ENCODE assay signal across 9 mouse cellular contexts in the genomic region with DNA sequence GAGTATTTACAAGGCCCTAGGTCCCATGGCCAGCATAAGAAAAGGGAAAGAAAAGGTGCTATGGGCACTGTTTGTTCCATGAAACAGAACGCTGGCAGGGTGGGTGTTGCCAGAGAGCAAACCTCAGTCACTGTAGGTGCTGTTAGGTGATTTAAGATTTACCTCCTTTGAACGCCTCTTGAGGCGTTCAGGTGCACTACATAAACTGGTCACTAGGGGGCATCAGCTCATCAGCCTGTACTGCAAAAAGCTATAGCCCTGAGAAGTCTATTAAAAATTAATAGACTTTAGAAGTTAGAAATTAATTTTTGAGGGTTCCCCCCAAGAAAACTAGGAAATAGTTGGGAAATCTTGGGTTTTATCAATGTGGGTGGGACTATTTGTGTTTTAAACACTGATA. TPM values are rescaled to one million over a fixed set of nuclear protein-coding genes. Genes with fewer than 3 reads are reported as not detected.
DNase-seq lines count a peak whose midpoint lies in the region; ATAC-seq and TF ChIP-seq lines count a peak whose summit lies in the region.
"Had no signal": no experiment of that assay in that cellular context is flagged by ENCODE, and none has a peak within 500 bp of the region (broad histone marks: within the 10 kb centered on the region; RNA-seq: fewer than 3 reads in every experiment).

No protein-coding gene starts in this region.

- no peak for TF ChIP-seq POLR2A in heart, adult 2 months (IDR thresholded peaks at IDR 0.05; ENCODE audit: insufficient read depth, low read depth, low read length)

- H3K27me3 ChIP-seq in heart, adult 2 months (ENCODE audit: control insufficient read depth, insufficient read depth, low read length), result no peaks in the 10 kb centered on the region
- H3K27me3 ChIP-seq in embryonic facial prominence, embryonic 11.5 days (ENCODE audit: control insufficient read depth, insufficient read depth, low read length), result no peaks in the 10 kb centered on the region
- H3K27me3 ChIP-seq in neural tube, embryonic 11.5 days (ENCODE audit: control insufficient read depth, insufficient read depth, low read length), result no peaks in the 10 kb centered on the region
- H3K27me3 ChIP-seq: megakaryocyte, embryonic 14.5 days had no signal

- H3K27ac ChIP-seq in heart, adult 2 months, result no peak overlapping the region
- no peak overlapping the region for H3K27ac ChIP-seq in embryonic facial prominence, embryonic 11.5 days (replicated peaks; ENCODE audit: low read depth, low read length)
- H3K27ac ChIP-seq in neural tube, embryonic 11.5 days (ENCODE audit: low read depth, low read length), result no peak overlapping the region

- H3K9ac ChIP-seq in heart, adult 2 months (ENCODE audit: low read depth, low read length), result no peak overlapping the region
- no peak overlapping the region for H3K9ac ChIP-seq in embryonic facial prominence, embryonic 11.5 days (replicated peaks; ENCODE audit: low read length)
- no peak overlapping the region for H3K9ac ChIP-seq in neural tube, embryonic 11.5 days (ENCODE audit: low read length)

- no peak overlapping the region for H3K4me2 ChIP-seq in embryonic facial prominence, embryonic 11.5 days (ENCODE audit: low read depth, low read length)
- H3K4me2 ChIP-seq in neural tube, embryonic 11.5 days (ENCODE audit: low read depth), result no peak overlapping the region

- no peak overlapping the region for H3K4me3 ChIP-seq in heart, adult 2 months
- H3K4me3 ChIP-seq in embryonic facial prominence, embryonic 11.5 days (ENCODE audit: low read depth, low read length), result no peak overlapping the region
- H3K4me3 ChIP-seq in neural tube, embryonic 11.5 days (ENCODE audit: low read depth, low read length), result no peak overlapping the region
- H3K4me3 ChIP-seq: megakaryocyte, embryonic 14.5 days had no signal

- no peak for TF ChIP-seq EP300 in heart, adult 2 months (IDR thresholded peaks at IDR 0.05; ENCODE audit: insufficient read depth, low read depth, low read length)

- 0% methylated on average over 3 of the region's 3 CpGs for WGBS in heart, adult 2 months
- 1% methylated on average over 3 of the region's 3 CpGs for WGBS in embryonic facial prominence, embryonic 11.5 days
- 2% methylated on average over 3 of the region's 3 CpGs for WGBS in neural tube, embryonic 11.5 days

- no peak for ATAC-seq in embryonic facial prominence, embryonic 11.5 days (replicated peaks; ENCODE audit: insufficient number of reproducible peaks, low FRiP score, low TSS enrichment, low read depth)
- no peak for ATAC-seq in neural tube, embryonic 11.5 days (ENCODE audit: insufficient read depth, low FRiP score, low TSS enrichment)

- intact Hi-C loops in heart, adult 2 months (cut with DNase I), result loop anchor here (1.0 to 10.0 kb wide), 3 partner anchors 312 to 454 kb away; no protein-coding TSS in a partner anchor
- intact Hi-C loops in heart, postnatal 25 days (cut with DNase I), result loop anchor here (1.0 kb wide), 2 partner anchors 422 to 454 kb away; no protein-coding TSS in a partner anchor
- intact Hi-C loops in left cerebral cortex, postnatal 25 days (cut with DNase I), result loop anchor here (1.0 to 5.0 kb wide), 3 partner anchors 206 to 454 kb away; partner anchors contain the start of gene Bbs10

- H3K4me1 ChIP-seq in heart, adult 2 months (ENCODE audit: control insufficient read depth, insufficient read depth, low read length), result no peaks in the 10 kb centered on the region
- no peaks in the 10 kb centered on the region for H3K4me1 ChIP-seq in embryonic facial prominence, embryonic 11.5 days (ENCODE audit: control insufficient read depth, insufficient read depth, low read length)
- no peaks in the 10 kb centered on the region for H3K4me1 ChIP-seq in neural tube, embryonic 11.5 days (ENCODE audit: control insufficient read depth, insufficient read depth, low read length)

- DNase-seq in heart, adult 2 months, result peak; percentile 65 to 83
- DNase-seq in heart, postnatal 25 days (ENCODE audit: low spot score), result no peak
- peak; percentile 64 for DNase-seq in adrenal gland, adult 8-10 months
- DNase-seq in embryonic facial prominence, embryonic 11.5 days (ENCODE audit: low spot score), result peak; percentile 86
- peak; percentile 82 for DNase-seq in hindlimb bud, embryonic 11.5 days (ENCODE audit: extremely low spot score, low read depth, low spot score)
- DNase-seq in left cerebral cortex, postnatal 25 days (ENCODE audit: low spot score in 2 of 2), result peak; percentile 79 to 84
- DNase-seq in neural tube, embryonic 11.5 days (ENCODE audit: low spot score), result peak; percentile 80
- DNase-seq in testis, postnatal 10 days (ENCODE audit: low spot score), result peak; percentile 87

- no peaks in the 10 kb centered on the region for H3K79me2 ChIP-seq in heart, adult 2 months (replicated peaks; ENCODE audit: control insufficient read depth, insufficient read depth, low read length)

- TF ChIP-seq CTCF in heart, adult 2 months (IDR thresholded peaks at IDR 0.05), result no peak

- no peaks in the 10 kb centered on the region for H3K36me3 ChIP-seq in heart, adult 2 months (ENCODE audit: control insufficient read depth, insufficient read depth, low read length)
- no peaks in the 10 kb centered on the region; the same call in 1 of the 2 replicates for H3K36me3 ChIP-seq in embryonic facial prominence, embryonic 11.5 days (replicated peaks; ENCODE audit: control insufficient read depth, insufficient read depth, low read depth, low read length)
- H3K36me3 ChIP-seq in neural tube, embryonic 11.5 days (ENCODE audit: control insufficient read depth, insufficient read depth, low read length), result no peaks in the 10 kb centered on the region

- H3K9me3 ChIP-seq in embryonic facial prominence, embryonic 11.5 days (replicated peaks; ENCODE audit: control insufficient read depth, low read length), result no peaks in the 10 kb centered on the region
- H3K9me3 ChIP-seq in neural tube, embryonic 11.5 days (ENCODE audit: control insufficient read depth, low read length), result no peaks in the 10 kb centered on the region
- H3K9me3 ChIP-seq: megakaryocyte, embryonic 14.5 days had no signal

RNA-seq across cellular contexts. Expression of gene Phlda1, which starts 3.0 kb away (rescaled TPM):
- 10 to 100 TPM; 13.4 to 16.2 TPM for total RNA-seq in heart, adult 2 months (2021)
- polyA plus RNA-seq in heart, adult 2 months (2012; rRNA removed), result 8.4 and 16.8 TPM in 2 replicates
- total RNA-seq in heart, postnatal 25 days (2021), result 10 to 100 TPM; 16.9 to 18.8 TPM
- 100 to 1,000 TPM in 1 of 4 experiments, 10 to 100 TPM in 3; 57.2 to 195 (median 76.9) TPM for total RNA-seq in adrenal gland, adult 8-10 months (2022)
- 25.6 and 26.9 TPM in 2 replicates for polyA plus RNA-seq in embryonic facial prominence, embryonic 11.5 days (2014; fragmentation: Nextera tagmentation; extraction: Ambion mirVana)
- total RNA-seq in left cerebral cortex, postnatal 25 days (2021), result 10 to 100 TPM; 35.1 to 35.6 TPM
- polyA plus RNA-seq in neural tube, embryonic 11.5 days (2014; fragmentation: Nextera tagmentation; extraction: Ambion mirVana), result 32.2 and 32.7 TPM in 2 replicates

RNA-seq across cellular contexts. Expression of gene Nap1l1, which starts 30.0 kb away (rescaled TPM):
- 10 to 100 TPM; 66.6 to 66.7 TPM for total RNA-seq in heart, adult 2 months (2021)
- 10.5 and 21.2 TPM in 2 replicates for polyA plus RNA-seq in heart, adult 2 months (2012; rRNA removed)
- total RNA-seq in heart, postnatal 25 days (2021), result 10 to 100 TPM; 55.0 to 60.9 TPM
- total RNA-seq in adrenal gland, adult 8-10 months (2022), result 100 to 1,000 TPM; 120 to 143 (median 133) TPM
- polyA plus RNA-seq in embryonic facial prominence, embryonic 11.5 days (2014; fragmentation: Nextera tagmentation; extraction: Ambion mirVana), result 407 and 443 TPM in 2 replicates
- 100 to 1,000 TPM; 223 to 236 TPM for total RNA-seq in left cerebral cortex, postnatal 25 days (2021)
- 339 and 344 TPM in 2 replicates for polyA plus RNA-seq in neural tube, embryonic 11.5 days (2014; fragmentation: Nextera tagmentation; extraction: Ambion mirVana)
